44 mouse cellular contexts compared by ENCODE assay signal in genomic region chr9:57706496-57706895, GRCm38 (mm10). TPM values are rescaled to one million over a fixed set of nuclear protein-coding genes. Genes with fewer than 3 reads are reported as not detected.
"Had no signal": no experiment of that assay in that cellular context is flagged by ENCODE, and none has a peak within 500 bp of the region (broad histone marks: within the 10 kb centered on the region; RNA-seq: fewer than 3 reads in every experiment).

No protein-coding gene starts in this region.

- H3K36me3 ChIP-seq: limb, embryonic 12.5 days; limb, embryonic 13.5 days; limb, embryonic 15.5 days; liver, embryonic 13.5 days; liver, embryonic 15.5 days; lung, embryonic 15.5 days; midbrain, embryonic 12.5 days; midbrain, embryonic 13.5 days; midbrain, embryonic 15.5 days had no signal

- H3K9me3 ChIP-seq: limb, embryonic 10.5 days; limb, embryonic 13.5 days; limb, embryonic 15.5 days; liver, embryonic 13.5 days; lung, embryonic 15.5 days; megakaryocyte, embryonic 14.5 days; midbrain, embryonic 10.5 days; midbrain, embryonic 12.5 days; midbrain, embryonic 13.5 days; midbrain, embryonic 15.5 days had no signal

- H3K27ac ChIP-seq: limb, embryonic 10.5 days; limb, embryonic 12.5 days; limb, embryonic 13.5 days; limb, embryonic 15.5 days; liver, embryonic 12.5 days; liver, embryonic 13.5 days; liver, embryonic 14.5 days; liver, embryonic 15.5 days; lung, embryonic 15.5 days; macrophage; midbrain, embryonic 10.5 days; midbrain, embryonic 12.5 days; midbrain, embryonic 13.5 days; midbrain, embryonic 15.5 days had no signal

- ATAC-seq: liver, embryonic 12.5 days; liver, postnatal 0 days; lung, postnatal 0 days; midbrain, embryonic 13.5 days; midbrain, embryonic 15.5 days; midbrain, embryonic 16.5 days had no signal

- H3K27me3 ChIP-seq: limb, embryonic 12.5 days; limb, embryonic 13.5 days; limb, embryonic 15.5 days; liver, embryonic 13.5 days; liver, embryonic 15.5 days; lung, embryonic 15.5 days; midbrain, embryonic 13.5 days had no signal

- H3K4me3 ChIP-seq: limb, embryonic 10.5 days; limb, embryonic 12.5 days; limb, embryonic 13.5 days; limb, embryonic 15.5 days; liver, embryonic 12.5 days; liver, embryonic 13.5 days; liver, embryonic 15.5 days; lung, embryonic 15.5 days; megakaryocyte, embryonic 14.5 days; midbrain, embryonic 10.5 days; midbrain, embryonic 12.5 days; midbrain, embryonic 13.5 days; midbrain, embryonic 15.5 days; myocyte had no signal

- DNase-seq: left cerebral cortex, postnatal 4 days; liver; liver, embryonic 13.5 days; liver, postnatal 0 days; lung, adult 18-20 months; lung, adult 2 months; lung, embryonic 14.5 days; lung, postnatal 10 days; lung, postnatal 14 days; lung, postnatal 36 days; lung, postnatal 4 days; midbrain, embryonic 14.5 days had no signal

- H3K9ac ChIP-seq: limb, embryonic 12.5 days; limb, embryonic 13.5 days; limb, embryonic 15.5 days; liver, embryonic 12.5 days; liver, embryonic 13.5 days; liver, embryonic 14.5 days; liver, embryonic 15.5 days; liver, postnatal 0 days; lung, embryonic 14.5 days; lung, embryonic 15.5 days; midbrain, embryonic 12.5 days; midbrain, embryonic 13.5 days; midbrain, embryonic 15.5 days had no signal

- H3K4me2 ChIP-seq: limb, embryonic 12.5 days; limb, embryonic 13.5 days; limb, embryonic 15.5 days; liver, embryonic 11.5 days; liver, embryonic 12.5 days; liver, embryonic 13.5 days; liver, embryonic 15.5 days; lung, embryonic 14.5 days; lung, embryonic 15.5 days; midbrain, embryonic 11.5 days; midbrain, embryonic 12.5 days; midbrain, embryonic 13.5 days; midbrain, embryonic 15.5 days had no signal

RNA-seq across cellular contexts. Expression of gene Cyp1a1, which starts 18.8 kb away (rescaled TPM):
- total RNA-seq: megakaryocyte progenitor cell, adult 5-6 weeks; megakaryocyte, adult 5-6 weeks; midbrain, postnatal 0 days; monocyte, adult 5-6 weeks had no signal
- polyA plus RNA-seq: limb, embryonic 11.5 days; limb, embryonic 12.5 days; limb, embryonic 13.5 days; lung, embryonic 14.5 days; lung, embryonic 16.5 days; macrophage; midbrain, embryonic 11.5 days; midbrain, embryonic 12.5 days; midbrain, embryonic 13.5 days; myocyte; neural tube, embryonic 11.5 days had no signal

RNA-seq across cellular contexts. Expression of gene Cyp1a2, which starts 23.0 kb away (rescaled TPM):
- total RNA-seq: left cerebral cortex, postnatal 10 days; left cerebral cortex, postnatal 14 days; left cerebral cortex, postnatal 25 days; left cerebral cortex, postnatal 36 days; left cerebral cortex, postnatal 4 days; megakaryocyte progenitor cell, adult 5-6 weeks; megakaryocyte, adult 5-6 weeks; megakaryocyte-erythroid progenitor cell, adult 5-6 weeks; midbrain, postnatal 0 days; monocyte, adult 5-6 weeks had no signal
- polyA plus RNA-seq: limb, embryonic 10.5 days; limb, embryonic 11.5 days; limb, embryonic 12.5 days; limb, embryonic 13.5 days; limb, embryonic 14.5 days; limb, embryonic 15.5 days; liver, embryonic 11.5 days; liver, embryonic 12.5 days; lung, embryonic 14.5 days; lung, embryonic 15.5 days; lung, embryonic 16.5 days; lung, postnatal 0 days; macrophage; midbrain, embryonic 10.5 days; midbrain, embryonic 11.5 days; midbrain, embryonic 12.5 days; midbrain, embryonic 13.5 days; midbrain, embryonic 14.5 days; midbrain, embryonic 15.5 days; midbrain, embryonic 16.5 days; midbrain, postnatal 0 days; myocyte; neural tube, embryonic 11.5 days had no signal
